Mouse (Mus musculus) cerebellum, adult 11-12 months (tissue): Measurements from ENCODE around the gene Pck2.
A peak's percentile ranks its signal among the peaks of the same experiment; 100 is the strongest.

Experiments
- DNase-seq: peaks from one replicate; pipeline ENCODE4 v3.0.0; 2022

The Pck2 gene

GRCm38 (mm10) chr14:55540067-55540786, at the start of gene Pck2:
Gene Pck2, plus strand, starts transcription at chr14:55540266.
- peak; percentile 90 for DNase-seq

GRCm38 (mm10) chr14:55490361-55491201, 49.5 kb upstream of the Pck2 start, which contains the start of gene Carmil3:
Gene Carmil3, plus strand, starts transcription at chr14:55490651.
- peak; percentile 90 for DNase-seq

GRCm38 (mm10) chr14:55491291-55491833, 48.7 kb upstream of the Pck2 start:
- peak; percentile 81 for DNase-seq

- DNase-seq, result peak; percentile 50
These were observed 48.0 kb upstream of the Pck2 start for GRCm38 (mm10) chr14:55492103-55492502.

GRCm38 (mm10) chr14:55495509-55496240, 44.4 kb upstream of the Pck2 start:
- peak; percentile 72 for DNase-seq

DNA sequence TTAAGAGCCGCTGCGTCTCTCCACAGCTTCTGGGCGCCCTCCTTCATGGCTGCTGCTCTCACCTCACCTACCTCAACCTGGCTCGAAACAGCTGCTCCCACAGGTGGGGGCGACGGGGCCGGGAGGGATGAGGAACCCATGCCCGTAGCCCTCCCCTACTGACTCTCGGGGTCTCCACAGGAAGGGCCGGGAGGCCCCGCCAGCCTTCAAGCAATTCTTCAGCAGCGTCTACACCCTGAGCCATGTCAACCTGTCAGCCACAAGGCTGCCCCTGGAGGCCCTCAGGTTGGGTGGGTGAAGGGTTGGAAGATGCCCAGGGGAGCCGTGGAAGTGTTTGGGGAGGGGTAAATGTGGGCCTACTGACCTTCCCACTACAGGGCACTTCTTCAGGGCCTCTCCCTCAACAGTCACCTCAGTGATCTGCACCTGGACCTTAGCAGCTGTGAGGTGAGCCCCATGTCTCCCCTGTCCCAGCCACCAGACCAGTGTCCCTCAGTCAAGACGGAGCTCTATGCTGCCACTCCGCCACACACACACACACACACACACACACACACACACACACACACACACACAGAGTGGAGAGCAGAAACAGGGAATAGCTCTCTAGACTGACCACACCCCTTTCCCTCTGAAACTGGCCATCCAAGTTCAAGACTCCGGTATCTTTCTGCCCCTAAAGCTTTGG, 43.2 kb upstream of the Pck2 start:
- DNase-seq, result peak; percentile 51

DNA sequence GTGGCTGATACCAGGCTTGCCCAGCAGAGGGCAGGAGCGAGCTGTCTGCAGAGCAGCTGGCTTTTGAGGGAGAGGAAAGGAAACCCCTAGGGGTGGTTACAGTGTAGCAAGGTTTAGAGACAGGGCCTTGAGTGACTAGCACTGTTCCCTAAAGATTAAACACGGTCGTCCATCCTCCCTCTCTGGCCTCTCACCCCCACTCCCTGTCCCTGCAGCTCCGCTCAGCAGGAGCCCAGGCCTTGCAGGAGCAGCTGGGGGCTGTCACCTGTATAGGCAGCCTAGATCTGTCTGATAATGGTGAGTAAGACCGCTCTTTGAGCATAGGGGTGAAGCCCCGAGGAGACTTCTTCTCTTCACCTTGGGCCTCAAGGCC, 42.6 kb upstream of the Pck2 start:
- DNase-seq, result peak; percentile 77

DNA sequence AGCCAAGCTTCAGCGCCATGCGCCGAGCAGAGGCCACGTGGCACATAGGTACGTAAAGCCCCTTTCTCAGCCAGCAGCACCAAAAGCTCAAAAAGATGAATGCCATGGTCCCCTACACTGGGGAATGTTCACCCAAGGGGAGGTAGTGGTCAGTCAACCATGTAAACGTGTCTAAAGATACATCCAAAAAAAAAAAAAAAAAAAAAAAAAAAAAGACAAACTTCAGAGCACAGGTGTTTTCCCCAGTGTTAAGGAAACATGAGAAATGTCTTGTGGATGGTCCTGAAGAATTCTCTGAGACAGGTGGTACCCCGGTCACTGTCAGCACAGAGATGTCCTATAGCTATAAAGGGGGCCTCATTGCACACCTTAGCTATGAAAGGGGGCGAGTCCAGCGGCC, 34.5 kb upstream of the Pck2 start:
- no peak for DNase-seq

- no peak for DNase-seq
These were observed 32.3 kb upstream of the Pck2 start for GRCm38 (mm10) chr14:55507801-55508200.

DNA sequence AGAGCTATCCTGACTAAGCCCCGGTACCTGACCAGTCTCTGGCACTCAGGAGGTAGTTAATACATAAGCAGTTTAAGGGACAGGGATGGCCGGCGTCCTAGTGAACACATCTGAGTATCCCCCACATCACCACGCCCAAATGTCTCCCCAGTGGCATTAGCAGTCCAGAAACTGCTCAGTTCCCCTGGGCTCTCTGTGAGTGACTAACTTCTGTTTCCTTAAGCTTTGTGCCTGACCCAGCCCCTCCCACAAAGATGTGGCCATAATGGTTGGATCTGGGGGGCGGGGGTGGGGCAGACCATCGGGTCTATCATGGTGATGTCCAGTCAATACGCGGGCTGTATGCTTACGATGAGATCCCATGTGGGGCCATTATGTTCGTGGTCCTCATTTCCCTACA, 30.5 kb upstream of the Pck2 start:
- no peak for DNase-seq

GRCm38 (mm10) chr14:55510125-55510731, 29.8 kb upstream of the Pck2 start, which contains the start of gene Cpne6:
Gene Cpne6, plus strand, starts transcription at chr14:55510445.
- DNase-seq, result no peak

- no peak for DNase-seq
These were observed 29.0 kb upstream of the Pck2 start for GRCm38 (mm10) chr14:55511037-55511436.

DNA sequence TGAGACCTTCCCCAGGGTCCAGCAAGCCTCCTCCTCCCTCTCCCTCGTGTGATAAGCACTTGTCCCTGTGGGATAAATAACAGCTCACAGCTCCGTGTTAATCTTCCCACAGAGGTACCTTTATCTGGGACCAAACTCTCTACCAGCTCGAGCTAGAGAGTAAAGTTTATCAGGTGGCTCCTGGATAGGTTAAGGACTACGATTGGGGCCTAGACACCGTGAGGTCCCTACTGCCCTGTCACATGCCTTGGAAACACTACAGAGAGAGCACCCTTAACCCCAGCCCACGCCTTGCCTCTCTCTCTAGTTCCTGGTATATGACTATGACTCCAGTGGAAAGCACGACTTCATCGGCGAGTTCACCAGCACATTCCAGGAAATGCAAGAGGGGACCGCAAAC, 26.1 kb upstream of the Pck2 start:
- no peak for DNase-seq

DNA sequence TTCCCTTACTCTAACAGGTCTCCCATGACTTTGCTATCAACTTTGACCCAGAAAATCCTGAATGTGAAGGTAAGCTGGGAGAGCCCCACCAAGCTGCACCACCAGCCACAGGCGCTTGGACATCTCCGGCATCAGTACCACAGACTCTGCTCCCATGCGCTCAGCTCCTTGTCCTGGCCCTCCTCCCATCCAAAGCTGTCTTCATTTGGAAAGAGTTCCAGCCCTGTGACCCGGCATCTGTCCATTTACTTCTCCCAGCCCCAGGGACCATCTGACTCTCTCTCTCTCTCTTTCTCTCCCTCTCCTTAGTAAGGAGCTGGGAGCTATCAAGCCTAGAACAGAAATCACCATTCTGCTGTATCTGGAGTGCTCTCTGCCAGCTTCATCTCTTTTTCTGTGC, 24.2 kb upstream of the Pck2 start:
- no peak for DNase-seq

GRCm38 (mm10) chr14:55518897-55519296, 21.2 kb upstream of the Pck2 start:
- no peak for DNase-seq

GRCm38 (mm10) chr14:55519604-55520003, 20.5 kb upstream of the Pck2 start:
- DNase-seq, result no peak

DNA sequence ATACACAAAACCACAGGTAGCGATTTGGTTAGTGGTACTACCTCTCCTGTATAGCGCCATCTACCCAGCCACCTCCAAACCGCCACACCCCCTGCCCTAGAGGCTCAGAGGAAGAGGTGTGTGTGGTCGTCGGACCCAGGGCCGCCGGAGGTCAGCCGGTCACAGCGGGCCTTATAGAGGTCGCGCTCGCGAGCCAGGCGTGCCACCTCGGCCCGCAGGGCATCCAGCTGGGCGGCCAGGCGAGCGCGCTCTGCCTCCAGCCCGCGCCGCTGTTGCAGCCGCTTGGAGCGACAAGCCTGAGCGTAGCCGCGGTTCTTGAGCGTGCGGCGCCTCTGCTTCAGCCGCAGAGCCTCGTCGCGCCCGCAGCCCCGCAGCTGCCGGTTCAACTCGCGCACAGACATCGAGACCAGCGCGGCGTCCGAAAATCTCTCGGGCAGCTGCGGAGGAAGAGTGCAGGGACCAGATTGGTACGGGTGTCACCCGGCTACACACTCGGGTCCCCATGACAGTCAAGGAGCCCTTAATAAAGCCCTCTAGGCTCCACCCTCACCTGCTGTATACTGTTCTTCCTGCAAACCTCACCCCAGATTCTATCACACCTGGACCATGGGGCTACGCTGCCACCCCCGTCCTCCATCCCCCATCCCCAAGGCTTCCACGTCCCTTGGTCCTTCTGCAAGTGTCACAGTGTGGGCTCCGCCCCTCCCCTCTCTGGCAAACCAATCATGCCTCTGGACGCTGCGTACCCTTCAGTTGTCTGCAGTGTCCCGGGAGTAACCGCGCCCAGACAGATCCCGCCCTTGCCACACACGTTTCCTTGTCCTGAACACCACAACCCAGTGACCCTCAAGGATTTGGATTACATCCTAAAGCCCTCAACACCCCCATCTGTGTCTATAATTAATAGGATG, 19.4 kb upstream of the Pck2 start:
- DNase-seq, result peak; percentile 70

DNA sequence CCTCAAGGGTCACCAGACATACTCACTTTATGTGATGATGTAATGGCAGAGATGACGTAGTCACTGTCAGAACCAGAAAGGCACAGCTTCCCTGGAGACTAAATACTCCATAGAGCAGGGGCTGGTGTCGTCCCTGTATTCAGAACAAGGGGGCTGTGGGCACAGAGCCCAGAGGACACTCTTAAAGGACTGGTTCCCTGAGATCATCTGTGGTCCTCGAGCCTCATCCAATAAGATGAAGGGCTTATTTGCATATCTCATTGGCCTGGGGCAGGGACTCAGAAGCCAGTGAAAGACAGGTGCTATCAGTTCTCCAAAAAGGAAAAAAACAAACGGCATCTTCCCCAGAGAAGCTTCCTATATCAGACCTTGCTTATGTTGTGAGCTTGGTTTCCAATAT, 16.0 kb upstream of the Pck2 start:
- DNase-seq, result no peak

- DNase-seq, result no peak
These were observed 15.3 kb upstream of the Pck2 start, which contains the start of gene Nrl for GRCm38 (mm10) chr14:55524785-55525184. Gene Nrl, minus strand, starts transcription at chr14:55524981.

GRCm38 (mm10) chr14:55526674-55527073, 13.4 kb upstream of the Pck2 start:
- DNase-seq, result no peak

DNA sequence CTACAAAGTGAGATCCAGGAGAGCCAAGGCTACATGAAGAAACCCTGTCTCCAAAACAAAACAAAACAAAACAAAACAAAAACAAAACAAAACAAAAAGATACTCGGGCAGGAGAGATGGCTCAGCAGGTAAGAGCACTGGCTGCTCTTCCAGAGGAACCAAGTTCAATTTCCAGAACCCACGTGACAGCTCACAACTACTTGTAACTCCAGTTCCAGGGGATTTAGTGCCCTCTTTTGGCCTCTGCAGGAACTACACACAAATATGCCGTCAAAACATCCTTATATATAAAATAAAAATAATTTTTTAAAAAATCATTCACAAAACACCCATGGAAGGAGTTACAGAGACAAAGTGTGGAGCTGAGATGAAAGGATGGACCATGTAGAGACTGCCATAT, 12.1 kb upstream of the Pck2 start:
- DNase-seq, result no peak
